Mouse (Mus musculus) forebrain, postnatal 0 days (tissue): ENCODE data around the gene Nup107. TPM values are rescaled to one million over a fixed set of nuclear protein-coding genes. Genes with fewer than 3 reads are reported as not detected.
"Not testable (repeated sequence)": the region's sequence is repeated elsewhere in the genome, so short reads cannot be mapped to it uniquely, and the experiment has no call there.

Experiments used
- ATAC-seq: fragments of 200-750 bp; cut with Nextera tagmentation; 2 replicates; pipeline ENCODE4 v1.8.0; 2017; ENCODE audit warnings: mild to moderate bottlenecking, moderate library complexity
- DNase-seq: peaks from one replicate; pipeline ENCODE4 v3.0.0-alpha.2; 2015
- H3K27ac ChIP-seq: fragments of 300-500 bp; sonication (generic); 2 replicates; pipeline ENCODE4 v1.5.1; 2014; ENCODE audit warnings: low read depth, mild to moderate bottlenecking, antibody characterized with exemption, low read length, moderate library complexity, mixed read lengths
- H3K27me3 ChIP-seq: fragments of 300-500 bp; sonication (generic); 2 replicates; pipeline ENCODE4 v1.6.1; 2014; ENCODE audit warnings: mild to moderate bottlenecking, low read length, mixed read lengths; ENCODE audit not compliant: insufficient read depth
- H3K36me3 ChIP-seq: fragments of 300-500 bp; sonication (generic); 2 replicates; pipeline ENCODE4 v1.6.1; 2014; ENCODE audit warnings: mild to moderate bottlenecking, moderate library complexity; ENCODE audit not compliant: insufficient read depth
- H3K4me1 ChIP-seq: fragments of 300-500 bp; sonication (generic); 2 replicates; pipeline ENCODE4 v1.6.1; 2014; ENCODE audit warnings: antibody characterized with exemption; ENCODE audit not compliant: insufficient read depth
- H3K4me2 ChIP-seq: fragments of 300-500 bp; sonication (generic); 2 replicates; pipeline ENCODE4 v1.6.1; 2014; ENCODE audit warnings: low read depth, mild to moderate bottlenecking, moderate library complexity
- H3K4me3 ChIP-seq: fragments of 300-500 bp; sonication (generic); 2 replicates; pipeline ENCODE4 v1.5.1; 2014; ENCODE audit warnings: low read depth, low read length, mixed read lengths
- H3K9ac ChIP-seq: fragments of 300-500 bp; sonication (generic); 2 replicates; pipeline ENCODE4 v1.6.1; 2014; ENCODE audit warnings: mild to moderate bottlenecking
- H3K9me3 ChIP-seq: fragments of 300-500 bp; sonication (generic); 2 replicates; pipeline ENCODE4 v1.6.1; 2016; ENCODE audit warnings: low read length
- CTCF ChIP-seq: sonication (generic); IDR thresholded peaks from 2 replicates; pipeline ENCODE4 v1.5.1; 2016; ENCODE audit warnings: antibody characterized with exemption, control low read depth, low read depth
- WGBS: fragments of 180-500 bp; shearing (Covaris S2); extraction: QIAGEN DNeasy Blood & Tissue Kit; methylation state at CpG from one replicate; pipeline ENCODE4 v1.1.7; 2014; 5-methylcytosine and 5-hydroxymethylcytosine counted together
- polyA plus RNA-seq: library from polyadenylated mRNA; unstranded; fragments of >200 nt; fragmentation: Nextera tagmentation; extraction: Ambion mirVana; gene quantifications from 2 replicates; pipeline ENCODE4 v1.2.1, GENCODE M21; 2015
- total RNA-seq: library from RNA; depleted of rRNA; stranded (reverse); fragments of >200 nt; gene quantifications from 2 replicates; pipeline ENCODE4 v1.2.3, GENCODE M21; 2014

Gene Nup107
- total and polyA plus RNA-seq, 2 experiments from 2014 or later = 27.1 to 38.8 TPM

GRCm38 (mm10) chr10:117708856-117709255, 83.6 kb downstream of the Nup107 start:
- H3K27me3 ChIP-seq = no peaks in the 10 kb centered on the region
- TF ChIP-seq CTCF = no peak
- peak overlapping the region; percentile 64 for H3K4me2 ChIP-seq
- no peaks in the 10 kb centered on the region for H3K9me3 ChIP-seq
- H3K36me3 ChIP-seq = peaks cover 30% of the 10 kb centered on the region
- H3K4me1 ChIP-seq = peaks cover 15% of the 10 kb centered on the region
- WGBS = 86% methylated on average over 9 of the region's 9 CpGs
- DNase-seq (no peak), ATAC-seq (no peak)
- no peak overlapping the region for H3K27ac ChIP-seq
- 0 out of 2 replicates have a peak overlapping the region, but pooled peaks have one; percentile 18 for H3K9ac ChIP-seq
- H3K4me3 ChIP-seq = peak overlapping the region; percentile 100; the same call in 1 of the 2 replicates

DNA sequence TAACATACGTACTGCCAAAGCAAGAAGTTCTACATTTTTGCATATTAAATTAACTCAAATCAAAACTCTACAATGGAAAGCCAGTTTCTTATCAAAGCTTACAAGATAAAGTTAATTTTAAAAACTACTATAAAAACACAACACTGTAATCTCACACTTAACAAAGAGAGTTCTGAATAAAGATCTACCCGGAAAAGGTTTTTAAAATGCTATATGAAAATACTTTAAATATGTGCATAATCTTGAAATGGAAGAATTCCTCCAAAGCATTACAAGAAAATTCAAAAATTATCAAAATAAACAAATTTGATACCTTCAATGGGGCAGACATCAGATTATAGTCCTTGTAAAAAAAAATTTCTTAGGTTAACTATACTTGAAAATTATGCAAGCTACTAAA, 84.1 kb downstream of the Nup107 start:
- 93% methylated on average over 2 of the region's 2 CpGs for WGBS
- Histone ChIP-seq H3K4me1 (peaks cover 15% of the 10 kb centered on the region), H3K36me3 (peaks cover 35% of the 10 kb centered on the region), H3K4me2 (no peak overlapping the region), H3K9me3 (no peaks in the 10 kb centered on the region), H3K9ac (no peak overlapping the region), H3K27me3 (no peaks in the 10 kb centered on the region), H3K4me3 (no peak overlapping the region), H3K27ac (no peak overlapping the region)
- ATAC-seq = no peak
- TF ChIP-seq CTCF = no peak
- DNase-seq = no peak

GRCm38 (mm10) chr10:117707114-117707838, 85.2 kb downstream of the Nup107 start:
- Histone ChIP-seq H3K27ac (no peak overlapping the region), H3K4me1 (peaks cover 15% of the 10 kb centered on the region), H3K4me3 (no peak overlapping the region), H3K27me3 (no peaks in the 10 kb centered on the region), H3K9ac (no peak overlapping the region), H3K9me3 (no peaks in the 10 kb centered on the region), H3K4me2 (no peak overlapping the region), H3K36me3 (peaks cover 45% of the 10 kb centered on the region)
- ATAC-seq (no peak), DNase-seq (no peak)
- WGBS = 92% methylated on average over 2 of the region's 2 CpGs
- TF ChIP-seq CTCF = no peak

DNA sequence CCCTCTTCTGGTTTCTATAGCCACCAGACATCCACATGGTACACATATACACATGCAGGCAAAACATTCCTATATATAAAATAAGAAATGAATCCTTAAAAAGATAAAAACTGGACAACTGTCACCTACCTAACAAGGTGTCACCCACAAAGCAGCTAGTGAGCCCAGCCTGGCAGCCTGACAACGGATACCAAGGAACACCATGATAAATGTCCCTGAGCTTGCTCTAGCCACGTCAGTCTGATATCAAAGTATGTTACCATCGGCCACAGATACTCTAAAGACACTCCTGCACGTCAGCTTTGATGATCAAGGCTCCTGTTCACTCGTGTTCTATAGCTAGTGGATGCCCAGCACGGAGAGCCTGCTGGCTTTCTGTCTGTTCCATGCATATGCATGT, 86.1 kb downstream of the Nup107 start:
- H3K4me3 ChIP-seq = no peak overlapping the region
- DNase-seq (no peak), ATAC-seq (no peak)
- no peak overlapping the region for H3K27ac ChIP-seq
- TF ChIP-seq CTCF = no peak
- no peaks in the 10 kb centered on the region for H3K27me3 ChIP-seq
- H3K4me2 ChIP-seq = no peak overlapping the region
- H3K9ac ChIP-seq = no peak overlapping the region
- 86% methylated on average over 6 of the region's 6 CpGs for WGBS
- H3K9me3 ChIP-seq = no peaks in the 10 kb centered on the region
- peaks cover 52% of the 10 kb centered on the region for H3K36me3 ChIP-seq
- peaks cover 15% of the 10 kb centered on the region for H3K4me1 ChIP-seq

- peaks cover 56% of the 10 kb centered on the region for H3K36me3 ChIP-seq
- ATAC-seq = no peak
- no peak for TF ChIP-seq CTCF
- no peaks in the 10 kb centered on the region for H3K9me3 ChIP-seq
- H3K9ac ChIP-seq = no peak overlapping the region
- H3K27ac ChIP-seq = no peak overlapping the region
- no peaks in the 10 kb centered on the region for H3K27me3 ChIP-seq
- no peak overlapping the region for H3K4me3 ChIP-seq
- H3K4me1 ChIP-seq = peaks cover 11% of the 10 kb centered on the region
- no peak for DNase-seq
- H3K4me2 ChIP-seq = no peak overlapping the region
Measured at GRCm38 (mm10) chr10:117705806-117706205, 86.7 kb downstream of the Nup107 start.

- Histone ChIP-seq H3K36me3 (peaks cover 59% of the 10 kb centered on the region), H3K27ac (no peak overlapping the region), H3K27me3 (no peaks in the 10 kb centered on the region), H3K4me2 (no peak overlapping the region), H3K4me3 (no peak overlapping the region), H3K9ac (no peak overlapping the region), H3K4me1 (peaks cover 11% of the 10 kb centered on the region), H3K9me3 (no peaks in the 10 kb centered on the region)
- no peak for TF ChIP-seq CTCF
- DNase-seq (no peak), ATAC-seq (no peak)
- WGBS = 93% methylated on average over 6 of the region's 6 CpGs
Measured at GRCm38 (mm10) chr10:117704964-117705335, 87.6 kb downstream of the Nup107 start.

DNA sequence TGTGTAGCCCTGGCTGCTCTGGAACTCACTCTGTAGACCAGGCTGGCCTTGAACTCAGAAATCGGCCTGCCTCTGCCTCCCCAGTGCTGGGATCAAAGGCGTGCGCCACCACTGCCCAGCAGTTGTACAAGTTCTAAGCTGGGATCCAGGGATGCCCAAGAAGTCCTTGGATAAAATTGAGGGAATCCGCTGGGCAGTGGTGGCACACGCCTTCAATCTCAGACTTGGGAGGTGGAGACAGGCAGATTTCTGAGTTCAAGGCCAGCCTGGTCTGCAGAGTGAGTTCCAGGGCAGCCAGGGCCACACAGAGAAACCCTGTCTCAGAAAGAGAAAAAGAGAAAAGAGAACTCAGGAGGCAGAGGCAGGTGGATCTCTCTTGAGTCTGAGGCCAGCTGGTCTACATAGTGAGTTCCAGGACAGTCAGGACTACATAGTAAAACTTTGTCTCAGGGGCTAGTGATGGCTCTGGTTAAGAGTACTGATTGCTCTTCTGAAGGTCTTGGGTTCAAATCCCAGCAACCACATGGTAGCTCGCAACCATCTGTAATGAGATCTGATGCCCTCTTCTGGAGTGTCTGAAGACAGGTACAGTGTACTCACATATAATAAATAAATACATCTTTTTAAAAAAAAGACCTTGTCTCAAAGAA, 88.1 kb downstream of the Nup107 start:
- WGBS = 96% methylated on average over 6 of the region's 6 CpGs
- peaks cover 11% of the 10 kb centered on the region for H3K4me1 ChIP-seq
- DNase-seq, ATAC-seq, H3K4me2 ChIP-seq, H3K27me3 ChIP-seq, H3K4me3 ChIP-seq, H3K9ac ChIP-seq, H3K9me3 ChIP-seq, H3K27ac ChIP-seq: not testable (repeated sequence)
- H3K36me3 ChIP-seq = peaks cover 64% of the 10 kb centered on the region
